Mouse (Mus musculus): ENCODE measurements around the gene Slc2a6.

- TF ChIP-seq CTCF (IDR thresholded peaks at IDR 0.05; ENCODE audit: low read depth) = no peak
- no peak for TF ChIP-seq EP300 (optimal IDR thresholded peaks at IDR 0.05)
These were observed 41.8 kb upstream of the Slc2a6 start for GRCm38 (mm10) chr2:27069646-27070045.
